Comparison of ENCODE assay signal across 17 mouse cellular contexts in the genomic region with DNA sequence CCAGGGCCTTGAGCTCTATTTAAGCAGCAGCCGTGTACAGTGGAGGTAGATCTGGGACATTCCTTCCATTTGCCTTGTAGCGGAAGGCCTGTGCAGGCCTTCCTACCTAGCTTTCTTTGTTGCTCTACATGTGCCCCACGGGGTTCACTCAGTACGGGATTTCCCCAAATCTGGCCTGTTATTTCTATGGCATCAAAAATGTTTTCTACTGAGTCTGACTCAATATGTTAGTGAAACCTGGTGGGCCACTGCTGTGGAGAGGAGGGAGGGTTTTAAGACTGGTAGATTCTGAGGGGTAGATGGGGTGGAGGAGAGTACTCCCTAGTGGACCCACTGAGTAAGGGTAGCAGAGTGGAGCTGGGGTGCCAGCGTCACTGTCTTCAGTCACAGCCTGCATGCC. TPM values are rescaled to one million over a fixed set of nuclear protein-coding genes. Genes with fewer than 3 reads are reported as not detected.
"Had no signal": no experiment of that assay in that cellular context is flagged by ENCODE, and none has a peak within 500 bp of the region (broad histone marks: within the 10 kb centered on the region; RNA-seq: fewer than 3 reads in every experiment).

No protein-coding gene starts in this region.

- H3K27ac ChIP-seq: midbrain, embryonic 10.5 days; midbrain, embryonic 12.5 days; neural tube, embryonic 13.5 days; neural tube, embryonic 15.5 days had no signal

- H3K4me2 ChIP-seq: lung, embryonic 14.5 days; midbrain, embryonic 12.5 days; neural tube, embryonic 13.5 days; neural tube, embryonic 15.5 days had no signal

- H3K4me3 ChIP-seq: midbrain, embryonic 10.5 days; midbrain, embryonic 12.5 days; myocyte; neural tube, embryonic 13.5 days; neural tube, embryonic 15.5 days had no signal

- DNase-seq: lung, embryonic 14.5 days; lung, postnatal 10 days; lung, postnatal 4 days; midbrain, embryonic 14.5 days; retina, postnatal 1 day; right cerebral cortex, postnatal 4 days; spleen, adult 18-20 months; thymus, adult 18-20 months; thymus, postnatal 14 days; thymus, postnatal 36 days had no signal

- H3K27me3 ChIP-seq: midbrain, embryonic 12.5 days; neural tube, embryonic 13.5 days; neural tube, embryonic 15.5 days had no signal

- H3K9me3 ChIP-seq: midbrain, embryonic 10.5 days; midbrain, embryonic 12.5 days; neural tube, embryonic 13.5 days; neural tube, embryonic 15.5 days had no signal

- ATAC-seq: midbrain, embryonic 16.5 days had no signal

- H3K9ac ChIP-seq: lung, embryonic 14.5 days; midbrain, embryonic 12.5 days; neural tube, embryonic 13.5 days; neural tube, embryonic 15.5 days had no signal

RNA-seq across cellular contexts. Expression of a gene that starts 40.6 kb away (rescaled TPM):
- total RNA-seq: megakaryocyte, adult 5-6 weeks had no signal
